Mouse (Mus musculus) stomach, embryonic 14.5 days (tissue): ENCODE measurements around the gene Vax1. TPM values are rescaled to one million over a fixed set of nuclear protein-coding genes. Genes with fewer than 3 reads are reported as not detected.
A peak's percentile ranks its signal among the peaks of the same experiment; 100 is the strongest.

Experiments used
- ATAC-seq: fragments of 200-750 bp; cut with Nextera tagmentation; 2 replicates; pipeline ENCODE4 v1.8.0; 2017; ENCODE audit warnings: low read depth, moderate TSS enrichment; ENCODE audit not compliant: insufficient number of reproducible peaks, insufficient read depth, low FRiP score
- H3K27ac ChIP-seq: fragments of 300-500 bp; sonication (generic); 2 replicates; pipeline ENCODE4 v1.5.1; 2014; ENCODE audit warnings: mild to moderate bottlenecking, low read length, moderate library complexity, mixed read lengths
- H3K27me3 ChIP-seq: fragments of 300-500 bp; sonication (generic); 2 replicates; pipeline ENCODE4 v1.6.1; 2014; ENCODE audit warnings: low read length, control low read depth, mixed read lengths; ENCODE audit not compliant: control insufficient read depth, insufficient read depth
- H3K36me3 ChIP-seq: fragments of 300-500 bp; sonication (generic); 2 replicates; pipeline ENCODE4 v1.6.1; 2014; ENCODE audit warnings: mild to moderate bottlenecking, control low read depth, low read length, moderate library complexity, mixed read lengths; ENCODE audit not compliant: control insufficient read depth, insufficient read depth
- H3K4me1 ChIP-seq: fragments of 300-500 bp; sonication (generic); 2 replicates; pipeline ENCODE4 v1.6.1; 2014; ENCODE audit warnings: low read length, control low read depth, mixed read lengths; ENCODE audit not compliant: control insufficient read depth, insufficient read depth
- H3K4me2 ChIP-seq: fragments of 300-500 bp; sonication (generic); replicated peaks from 2 replicates; pipeline ENCODE4 v1.6.1; 2014; ENCODE audit warnings: low read depth, low read length, control low read depth
- H3K4me3 ChIP-seq: fragments of 300-500 bp; sonication (generic); 2 replicates; pipeline ENCODE4 v1.5.1; 2014; ENCODE audit warnings: low read depth, low read length, control low read depth
- H3K9ac ChIP-seq: fragments of 300-500 bp; sonication (generic); replicated peaks from 2 replicates; pipeline ENCODE4 v1.6.1; 2014; ENCODE audit warnings: low read depth, mild to moderate bottlenecking, control low read depth, low read length, moderate library complexity, mixed read lengths
- H3K9me3 ChIP-seq: fragments of 300-500 bp; sonication (generic); 2 replicates; pipeline ENCODE4 v1.6.1; 2016; ENCODE audit warnings: low read depth, low read length, control low read depth; ENCODE audit not compliant: control insufficient read depth
- WGBS: fragments of 180-500 bp; shearing (Covaris S2); extraction: QIAGEN DNeasy Blood & Tissue Kit; methylation state at CpG from one replicate; pipeline ENCODE4 v1.1.7; 2014; 5-methylcytosine and 5-hydroxymethylcytosine counted together
- polyA plus RNA-seq: library from polyadenylated mRNA; unstranded; fragments of >200 nt; fragmentation: Nextera tagmentation; extraction: Ambion mirVana; gene quantifications from 2 replicates; pipeline ENCODE4 v1.2.1, GENCODE M21; 2014

The Vax1 gene
- polyA plus RNA-seq, 1 experiment from 2014 or later: not detected

DNA sequence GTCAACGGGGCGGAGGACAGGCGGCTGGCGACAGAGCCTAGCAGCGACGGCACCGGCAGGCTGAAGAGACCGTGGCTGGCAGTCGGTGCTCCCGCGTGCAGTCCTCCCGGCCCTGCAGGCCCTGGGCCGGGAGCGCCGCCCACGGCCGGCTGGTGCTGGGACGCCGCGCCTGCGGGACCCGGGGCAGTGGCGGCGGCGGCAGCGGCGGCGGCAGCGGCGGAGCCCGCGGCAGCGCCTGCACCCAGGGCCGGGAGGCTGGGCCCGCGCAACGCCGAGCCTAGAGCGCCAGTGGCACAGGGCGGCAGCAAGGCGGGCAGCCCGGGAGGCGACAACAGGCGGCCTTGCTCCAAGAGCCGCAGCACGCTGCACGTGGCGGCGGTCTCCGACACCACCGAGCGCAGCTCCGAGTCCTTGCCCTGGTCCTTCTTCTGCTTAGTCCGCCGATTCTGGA lies 3.5 kb downstream of the Vax1 start:
- H3K36me3 ChIP-seq: no peaks in the 10 kb centered on the region
- peak overlapping the region; percentile 21 for H3K4me3 ChIP-seq
- ATAC-seq: peak; percentile 47; the same call in 1 of the 2 replicates
- under 1% methylated on average over 34 of the region's 55 CpGs for WGBS
- no peak overlapping the region for H3K9ac ChIP-seq
- no peaks in the 10 kb centered on the region for H3K9me3 ChIP-seq
- H3K27ac ChIP-seq: no peak overlapping the region
- H3K4me1 ChIP-seq: peaks cover 17% of the 10 kb centered on the region; the same call in 1 of the 2 replicates
- peaks cover 78% of the 10 kb centered on the region for H3K27me3 ChIP-seq
- H3K4me2 ChIP-seq: peak overlapping the region; percentile 66

DNA sequence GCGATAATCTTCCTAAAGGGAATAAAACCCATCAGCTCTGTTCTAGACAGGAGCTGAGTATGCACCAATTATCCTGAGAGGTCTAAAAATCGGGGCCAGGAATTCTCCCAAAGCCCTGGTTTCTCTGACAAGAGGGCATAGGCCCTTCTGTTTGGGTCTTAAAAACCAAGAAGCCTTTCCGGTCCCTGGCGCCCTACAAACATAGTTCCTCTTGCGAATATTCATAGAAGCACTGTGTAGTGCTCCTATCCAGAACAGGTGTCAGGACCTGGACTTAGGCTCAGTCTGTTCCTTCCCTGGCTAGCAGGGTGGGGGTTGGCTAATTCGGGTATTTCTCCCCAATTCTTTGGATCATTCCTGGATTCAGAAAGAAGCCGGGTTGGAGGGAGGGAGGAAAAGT lies 4.3 kb downstream of the Vax1 start:
- Histone ChIP-seq H3K4me1 (peaks cover 17% of the 10 kb centered on the region; the same call in 1 of the 2 replicates), H3K36me3 (no peaks in the 10 kb centered on the region), H3K27me3 (peaks cover 75% of the 10 kb centered on the region), H3K4me2 (no peak overlapping the region), H3K4me3 (no peak overlapping the region), H3K9ac (no peak overlapping the region), H3K9me3 (no peaks in the 10 kb centered on the region), H3K27ac (no peak overlapping the region)
- WGBS: 7% methylated on average over 7 of the region's 7 CpGs
- ATAC-seq: no peak

DNA sequence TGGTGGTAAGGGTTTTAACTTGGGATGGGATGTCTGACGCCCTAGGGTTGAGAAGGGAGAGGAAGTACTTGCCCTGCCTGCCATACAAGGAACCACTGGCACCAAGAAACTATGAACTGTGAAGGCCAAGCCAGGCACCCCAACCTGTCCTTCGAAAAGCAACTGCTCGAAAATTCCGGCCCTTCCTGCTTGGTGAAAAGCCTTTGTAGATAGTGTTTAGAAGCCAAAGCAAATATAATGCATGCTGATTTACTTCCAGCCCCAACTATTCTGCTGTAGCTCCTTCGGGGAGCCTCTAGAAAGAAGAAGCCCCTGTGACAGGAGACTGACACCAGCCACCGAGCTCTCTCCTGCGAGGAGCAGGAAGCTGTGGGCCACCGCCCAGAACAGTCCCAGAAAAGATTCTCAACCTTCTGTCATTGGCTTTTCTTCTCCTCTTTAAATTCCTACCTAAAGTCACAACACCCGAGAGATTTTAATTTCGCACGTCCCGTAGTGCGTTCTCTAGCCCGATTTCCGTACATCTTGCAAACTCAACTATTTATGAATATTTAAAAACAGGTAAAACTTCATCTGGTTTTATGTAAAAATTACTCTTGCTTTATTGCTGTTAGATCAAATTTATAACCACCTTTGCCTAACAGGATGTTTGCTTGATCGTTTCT lies 4.8 kb downstream of the Vax1 start:
- H3K9ac ChIP-seq: no peak overlapping the region
- no peak for ATAC-seq
- no peak overlapping the region for H3K4me2 ChIP-seq
- H3K27ac ChIP-seq: no peak overlapping the region
- peaks cover 72% of the 10 kb centered on the region for H3K27me3 ChIP-seq
- H3K4me3 ChIP-seq: no peak overlapping the region
- no peaks in the 10 kb centered on the region for H3K9me3 ChIP-seq
- no peaks in the 10 kb centered on the region for H3K36me3 ChIP-seq
- H3K4me1 ChIP-seq: peaks cover 14% of the 10 kb centered on the region; the same call in 1 of the 2 replicates
- 10% methylated on average over 16 of the region's 16 CpGs for WGBS

DNA sequence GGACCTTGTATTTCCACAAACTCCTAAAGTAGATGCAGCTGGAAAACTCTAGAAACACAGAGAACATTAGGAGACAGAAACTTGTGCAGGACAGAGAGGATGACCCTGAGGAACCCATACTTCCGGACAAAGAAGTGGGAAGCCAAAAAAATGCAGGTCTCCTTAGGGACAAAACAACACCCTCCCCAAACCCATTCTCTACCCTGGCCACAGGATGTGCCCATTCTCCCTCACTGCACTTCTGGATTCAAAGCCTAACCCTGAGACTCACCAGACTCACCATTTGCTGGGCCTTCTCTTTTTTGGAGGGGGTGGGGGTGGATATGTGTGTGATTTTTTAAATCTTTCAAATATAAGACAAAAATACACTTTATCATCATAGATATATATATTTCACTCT lies 5.7 kb downstream of the Vax1 start:
- WGBS: 15% methylated on average over 1 of the region's 1 CpGs
- H3K27me3 ChIP-seq: peaks cover 63% of the 10 kb centered on the region

DNA sequence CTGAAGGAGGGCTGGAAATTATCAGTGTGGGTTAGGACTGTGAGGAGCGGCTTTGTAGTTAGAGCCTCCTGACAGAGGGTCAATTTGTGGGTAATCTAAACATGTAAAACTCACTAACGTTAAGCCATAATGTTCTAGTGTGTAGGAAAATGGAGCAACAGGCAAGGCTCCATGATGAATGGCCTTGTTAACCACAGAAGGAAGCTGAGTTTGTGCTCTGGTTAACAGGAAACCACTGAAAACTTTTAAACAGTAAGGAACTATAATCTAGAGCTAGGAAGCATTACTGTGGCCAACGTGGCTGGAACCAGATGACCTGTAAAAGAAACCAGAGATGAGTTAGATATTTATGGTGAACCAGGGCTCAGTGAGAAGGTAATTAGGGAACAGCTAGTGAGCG lies 13.2 kb downstream of the Vax1 start:
- Histone ChIP-seq H3K9ac (no peak overlapping the region), H3K4me1 (no peaks in the 10 kb centered on the region), H3K9me3 (no peaks in the 10 kb centered on the region), H3K4me2 (no peak overlapping the region), H3K36me3 (no peaks in the 10 kb centered on the region), H3K27ac (no peak overlapping the region), H3K4me3 (no peak overlapping the region), H3K27me3 (peaks cover 6% of the 10 kb centered on the region)
- WGBS: 41% methylated on average over 4 of the region's 4 CpGs
- no peak for ATAC-seq

More for the DNA sequence above, 5.7 kb downstream of the Vax1 start:
- Histone ChIP-seq H3K9ac (no peak overlapping the region), H3K4me1 (peaks cover 5% of the 10 kb centered on the region; the same call in 1 of the 2 replicates), H3K4me3 (no peak overlapping the region), H3K36me3 (no peaks in the 10 kb centered on the region), H3K27ac (no peak overlapping the region), H3K4me2 (no peak overlapping the region), H3K9me3 (no peaks in the 10 kb centered on the region)
- no peak for ATAC-seq

DNA sequence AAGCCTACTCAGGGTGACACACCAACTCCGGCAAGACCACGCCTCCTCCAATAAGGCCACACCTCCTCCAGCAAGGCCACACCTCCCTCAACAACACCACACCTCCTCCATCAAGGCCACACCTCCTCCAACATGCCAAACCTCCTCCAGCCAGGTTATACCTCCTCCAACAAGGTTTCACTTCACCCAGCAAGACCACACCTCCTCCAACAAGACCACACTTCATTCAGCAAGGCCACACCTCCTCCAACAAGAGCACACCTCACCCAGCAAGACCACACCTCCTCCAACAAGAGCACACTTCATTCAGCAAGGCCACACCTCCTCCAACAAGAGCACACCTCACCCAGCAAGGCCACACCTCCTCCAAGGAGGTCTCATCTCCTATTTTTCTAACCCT lies 15.7 kb downstream of the Vax1 start:
- Histone ChIP-seq H3K4me3 (no peak overlapping the region), H3K4me1 (no peaks in the 10 kb centered on the region), H3K9ac (no peak overlapping the region), H3K4me2 (no peak overlapping the region), H3K9me3 (no peaks in the 10 kb centered on the region), H3K27me3 (no peaks in the 10 kb centered on the region), H3K36me3 (no peaks in the 10 kb centered on the region), H3K27ac (no peak overlapping the region)
- 69% methylated on average over 2 of the region's 2 CpGs for WGBS
- no peak for ATAC-seq

DNA sequence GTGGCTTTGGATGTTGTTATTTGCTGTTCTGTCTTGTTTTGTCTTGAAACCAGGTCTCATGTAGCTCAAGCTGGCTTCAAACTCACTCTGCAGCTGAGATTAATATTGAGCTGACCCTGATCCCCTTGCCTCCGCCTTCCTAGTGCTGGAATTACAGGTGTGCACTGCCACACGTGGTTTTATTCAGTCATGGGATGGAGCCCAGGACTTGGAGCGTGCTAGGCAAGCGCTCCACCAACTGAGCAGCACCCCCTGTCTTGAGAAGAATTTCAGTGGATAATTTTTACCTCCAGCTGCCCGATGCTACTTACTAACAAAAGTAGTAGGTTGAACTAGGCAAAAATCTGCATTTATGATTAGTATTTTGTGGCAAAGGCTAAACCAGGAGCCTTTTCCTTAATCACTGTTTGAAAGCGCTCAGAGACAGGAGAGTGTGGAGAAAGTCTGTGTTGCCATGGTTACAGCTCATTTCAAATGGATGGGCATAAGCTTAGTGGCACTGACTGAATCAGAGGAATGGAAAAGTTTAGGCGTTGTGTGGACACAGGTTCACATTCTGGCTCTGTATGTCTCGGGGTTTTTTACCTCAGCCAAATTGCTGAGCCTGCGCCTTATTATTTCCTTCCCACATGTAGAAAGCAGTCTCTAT lies 24.2 kb downstream of the Vax1 start:
- H3K27ac ChIP-seq: no peak overlapping the region
- no peak for ATAC-seq
- WGBS: 63% methylated on average over 9 of the region's 9 CpGs
- H3K9ac ChIP-seq: no peak overlapping the region
- H3K4me2 ChIP-seq: no peak overlapping the region
- no peaks in the 10 kb centered on the region for H3K9me3 ChIP-seq
- H3K4me1 ChIP-seq: no peaks in the 10 kb centered on the region
- no peaks in the 10 kb centered on the region for H3K27me3 ChIP-seq
- no peaks in the 10 kb centered on the region for H3K36me3 ChIP-seq
- no peak overlapping the region for H3K4me3 ChIP-seq

DNA sequence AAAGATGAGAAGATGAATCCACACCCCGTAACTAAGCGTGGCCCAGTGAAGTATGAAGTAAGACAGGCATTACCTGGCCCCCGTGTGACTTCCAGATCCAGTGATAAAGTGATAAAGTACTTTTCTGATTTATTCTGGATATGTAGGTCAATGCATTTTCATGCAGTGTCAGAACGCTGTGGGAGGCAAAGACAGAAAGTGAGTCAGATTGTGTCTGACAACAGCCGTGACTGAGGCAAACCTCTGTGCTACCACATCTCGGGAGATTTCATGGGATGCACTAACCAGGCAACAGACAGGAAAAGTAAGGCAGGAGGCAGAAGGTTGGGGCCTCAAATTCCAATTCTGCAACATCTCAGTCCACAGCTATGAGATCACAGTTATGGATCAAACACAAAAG lies 24.8 kb downstream of the Vax1 start:
- 75% methylated on average over 6 of the region's 6 CpGs for WGBS
- Histone ChIP-seq H3K27ac (no peak overlapping the region), H3K36me3 (no peaks in the 10 kb centered on the region), H3K9me3 (no peaks in the 10 kb centered on the region), H3K9ac (no peak overlapping the region), H3K4me3 (no peak overlapping the region), H3K4me1 (no peaks in the 10 kb centered on the region), H3K4me2 (no peak overlapping the region), H3K27me3 (no peaks in the 10 kb centered on the region)
- ATAC-seq: no peak
